Mouse (Mus musculus): Measurements from ENCODE around the gene Tnp1. TPM values are rescaled to one million over a fixed set of nuclear protein-coding genes. Genes with fewer than 3 reads are reported as not detected.

Gene Tnp1
- polyA plus RNA-seq (2015; fragmentation: Nextera tagmentation; extraction: Ambion mirVana), result not detected in 2 replicates

DNA sequence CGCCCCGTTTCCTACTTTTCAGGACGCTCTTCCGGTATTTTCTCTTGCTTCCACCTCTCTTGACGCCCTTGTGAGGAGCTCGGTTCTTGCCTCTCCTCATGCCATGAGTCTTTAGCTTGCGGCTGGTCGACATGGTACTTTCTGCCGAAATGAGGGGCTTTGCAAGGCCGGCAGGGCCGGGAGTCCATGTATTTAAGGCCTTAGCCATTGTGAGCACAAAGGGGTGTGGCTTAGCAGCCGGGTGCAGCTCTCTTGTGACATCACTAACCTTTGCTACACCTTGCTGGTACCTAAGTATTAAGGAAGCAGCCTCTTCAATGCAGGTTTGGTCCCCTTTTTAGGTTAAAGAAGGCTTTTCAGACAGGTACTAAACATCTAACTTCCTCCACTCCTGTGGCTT is at the start of gene Tnp1:
TSS of gene Tnp1 (minus strand) at position 179 of the 400 bp plus-strand sequence.
- H3K27me3 ChIP-seq, result no peaks in the 10 kb centered on the region
- no peak within 1 kb of the TSS for H3K27ac ChIP-seq
- no peak within 1 kb of the TSS for H3K4me2 ChIP-seq
- ATAC-seq (replicated peaks; ENCODE audit: low FRiP score), result no peak
- WGBS, result 91% methylated on average over 12 of the region's 12 CpGs
- H3K4me3 ChIP-seq (replicated peaks), result no peak within 1 kb of the TSS
- H3K9ac ChIP-seq, result no peak within 1 kb of the TSS
- no peaks in the 10 kb centered on the region for H3K4me1 ChIP-seq
- H3K36me3 ChIP-seq, result no peaks in the 10 kb centered on the region
- no peaks in the 10 kb centered on the region for H3K9me3 ChIP-seq (replicated peaks)

DNA sequence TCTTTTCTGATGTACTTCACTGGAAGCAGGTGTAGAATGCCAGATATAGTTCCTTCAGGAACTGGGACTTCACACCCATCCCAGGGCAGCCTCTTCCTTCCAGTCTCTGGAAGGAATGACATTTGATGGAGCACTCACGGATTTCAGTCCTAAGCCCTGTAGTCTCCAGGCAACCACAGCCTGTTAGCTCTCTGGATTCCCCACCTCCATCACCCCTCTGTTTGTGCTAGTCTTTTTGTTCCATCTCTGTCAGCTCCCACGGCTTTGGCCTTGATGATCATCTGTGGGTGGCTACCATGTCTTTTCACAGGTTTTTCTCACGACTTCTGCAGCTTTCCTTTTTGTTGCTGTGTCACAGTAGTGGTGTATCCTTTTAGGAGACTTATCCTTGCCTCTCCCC is 48.6 kb upstream of the Tnp1 start:
- Histone ChIP-seq H3K4me1 (no peaks in the 10 kb centered on the region), H3K27ac (no peak overlapping the region), H3K36me3 (no peaks in the 10 kb centered on the region), H3K4me2 (no peak overlapping the region), H3K9me3 (replicated peaks) (no peaks in the 10 kb centered on the region), H3K4me3 (replicated peaks) (no peak overlapping the region), H3K27me3 (no peaks in the 10 kb centered on the region), H3K9ac (no peak overlapping the region)
- ATAC-seq (replicated peaks; ENCODE audit: low FRiP score), result no peak
- WGBS, result 67% methylated on average over 3 of the region's 3 CpGs

DNA sequence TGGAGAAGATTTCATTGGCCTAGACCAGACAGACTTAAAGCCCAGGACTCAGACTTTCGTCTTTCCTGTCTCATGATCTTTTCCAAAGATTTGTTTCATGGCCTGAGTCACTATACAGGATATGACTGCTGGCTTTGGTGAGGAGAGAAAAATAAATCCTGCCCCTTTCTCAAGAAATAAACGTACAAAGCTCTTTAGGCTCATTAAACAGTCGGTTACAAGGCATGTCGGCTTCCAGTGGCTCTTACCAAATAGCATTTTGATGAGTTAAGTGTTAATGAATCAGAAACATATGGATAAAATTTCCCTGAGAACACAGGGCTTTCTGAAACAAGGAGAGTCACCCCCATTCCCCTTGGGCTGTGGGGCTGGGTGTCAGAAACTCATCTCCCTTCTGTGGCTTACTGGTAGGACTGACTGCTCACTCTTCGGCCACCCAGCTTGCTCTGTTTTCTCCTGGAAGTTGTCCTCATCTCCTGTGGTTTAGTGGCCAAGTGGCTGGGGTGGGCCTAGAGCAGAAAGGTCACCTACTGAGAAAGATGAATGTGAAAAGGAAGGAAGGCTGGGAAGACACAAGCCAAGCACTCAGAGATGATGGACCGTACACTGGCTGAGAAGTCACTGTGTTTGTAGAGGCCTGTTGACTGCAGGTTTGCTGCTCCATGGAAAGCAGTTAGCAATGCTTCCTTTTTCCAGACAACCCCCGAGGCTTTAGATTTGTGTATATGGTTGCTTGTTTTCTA is 46.0 kb upstream of the Tnp1 start:
- H3K27me3 ChIP-seq, result no peaks in the 10 kb centered on the region
- no peaks in the 10 kb centered on the region for H3K4me1 ChIP-seq
- H3K4me3 ChIP-seq (replicated peaks), result no peak overlapping the region
- H3K27ac ChIP-seq, result peak overlapping the region; percentile 33; the same call in 1 of the 2 replicates
- no peaks in the 10 kb centered on the region for H3K9me3 ChIP-seq (replicated peaks)
- H3K36me3 ChIP-seq, result no peaks in the 10 kb centered on the region
- H3K4me2 ChIP-seq, result no peak overlapping the region
- no peak overlapping the region for H3K9ac ChIP-seq
- no peak for ATAC-seq (replicated peaks; ENCODE audit: low FRiP score)
- WGBS, result 55% methylated on average over 7 of the region's 7 CpGs

DNA sequence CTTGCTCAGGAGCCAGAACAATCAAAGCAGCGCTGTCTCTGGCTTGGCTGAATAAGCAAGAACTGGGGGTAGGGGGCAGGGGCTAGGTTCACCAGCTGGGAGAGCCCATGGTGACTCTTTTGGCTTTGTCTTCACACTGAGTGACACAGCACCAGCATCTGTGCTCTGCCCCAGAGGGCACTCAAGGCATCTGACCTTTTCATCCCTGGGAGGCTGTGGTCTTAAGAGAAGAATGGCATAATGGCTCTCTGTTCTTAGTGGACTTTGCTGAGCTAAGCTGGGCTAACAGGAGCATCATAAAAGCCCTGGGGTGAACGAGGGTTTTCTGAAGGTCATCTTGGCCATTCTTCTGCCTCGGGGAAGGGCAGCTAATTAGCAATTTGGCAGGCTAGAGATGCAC is 44.6 kb upstream of the Tnp1 start:
- H3K4me1 ChIP-seq, result no peaks in the 10 kb centered on the region
- WGBS, result 32% methylated on average over 3 of the region's 3 CpGs
- H3K9ac ChIP-seq, result no peak overlapping the region
- no peak for ATAC-seq (replicated peaks; ENCODE audit: low FRiP score)
- no peaks in the 10 kb centered on the region for H3K36me3 ChIP-seq
- H3K27ac ChIP-seq, result no peak overlapping the region
- no peaks in the 10 kb centered on the region for H3K27me3 ChIP-seq
- no peaks in the 10 kb centered on the region for H3K9me3 ChIP-seq (replicated peaks)
- no peak overlapping the region for H3K4me3 ChIP-seq (replicated peaks)
- no peak overlapping the region for H3K4me2 ChIP-seq

DNA sequence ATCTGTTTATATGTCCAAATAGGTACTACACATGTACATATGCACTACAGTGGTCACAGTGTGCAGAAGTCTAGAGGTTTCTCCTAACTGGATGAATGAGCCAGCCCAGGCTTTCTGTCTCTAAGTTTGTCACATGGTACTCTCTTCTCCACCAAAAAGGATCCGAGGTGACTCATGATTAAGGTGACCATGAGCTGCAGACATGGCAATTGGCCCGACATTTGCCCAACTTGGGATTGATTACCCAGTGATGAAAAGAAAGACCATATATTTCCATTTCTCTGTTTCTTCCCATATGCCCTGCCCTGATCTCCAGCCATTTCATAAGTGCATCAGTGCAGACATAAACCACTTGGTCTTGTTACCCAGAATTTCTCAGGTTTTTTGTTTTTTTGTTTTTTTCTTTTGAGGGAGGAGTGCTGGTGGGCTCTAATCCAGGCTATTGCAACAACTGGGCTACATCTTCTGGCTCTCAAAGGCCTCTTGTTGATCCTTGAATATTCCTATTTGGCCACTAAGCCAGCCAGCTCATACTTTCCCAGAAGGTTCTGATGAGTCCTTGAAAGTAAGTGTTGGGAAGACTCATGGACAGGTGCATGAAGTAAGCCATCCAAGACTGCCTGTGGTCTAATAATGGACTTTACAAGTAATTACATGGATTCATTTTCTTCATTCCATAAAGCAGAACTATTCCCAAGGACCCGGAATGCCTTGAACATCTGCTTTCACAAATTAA is 40.7 kb upstream of the Tnp1 start:
- ATAC-seq (replicated peaks; ENCODE audit: low FRiP score), result no peak
- no peak overlapping the region for H3K4me2 ChIP-seq
- no peaks in the 10 kb centered on the region for H3K36me3 ChIP-seq
- no peaks in the 10 kb centered on the region for H3K9me3 ChIP-seq (replicated peaks)
- 89% methylated on average over 3 of the region's 3 CpGs for WGBS
- no peaks in the 10 kb centered on the region for H3K27me3 ChIP-seq
- H3K27ac ChIP-seq, result no peak overlapping the region
- no peak overlapping the region for H3K9ac ChIP-seq
- peaks cover 7% of the 10 kb centered on the region; the same call in 1 of the 2 replicates for H3K4me1 ChIP-seq
- H3K4me3 ChIP-seq (replicated peaks), result no peak overlapping the region

DNA sequence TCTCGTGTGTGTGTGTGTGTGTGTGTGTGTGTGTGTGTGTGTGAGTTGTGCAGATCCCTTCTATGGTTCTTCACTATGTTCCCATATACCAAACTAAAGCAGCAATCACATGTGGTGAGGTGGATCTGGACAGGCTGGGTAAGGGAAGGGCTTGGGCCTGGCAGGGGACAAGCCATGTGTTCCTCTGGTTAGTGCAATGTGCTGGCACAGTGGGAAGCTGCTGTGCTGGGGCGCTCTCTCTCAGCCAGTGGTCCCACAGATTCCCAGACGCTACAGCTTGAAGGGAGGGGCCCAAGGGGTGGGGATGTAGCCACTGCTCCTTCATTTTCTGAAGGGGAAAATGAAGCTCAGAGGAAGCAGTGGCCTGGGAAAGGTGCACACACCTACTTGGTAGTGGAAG is 40.1 kb upstream of the Tnp1 start:
- no peaks in the 10 kb centered on the region for H3K36me3 ChIP-seq
- H3K4me1 ChIP-seq, result peaks cover 7% of the 10 kb centered on the region; the same call in 1 of the 2 replicates
- no peaks in the 10 kb centered on the region for H3K9me3 ChIP-seq (replicated peaks)
- no peak overlapping the region for H3K4me3 ChIP-seq (replicated peaks)
- H3K27ac ChIP-seq, result no peak overlapping the region
- H3K27me3 ChIP-seq, result no peaks in the 10 kb centered on the region
- ATAC-seq (replicated peaks; ENCODE audit: low FRiP score), result no peak
- H3K9ac ChIP-seq, result no peak overlapping the region
- no peak overlapping the region for H3K4me2 ChIP-seq
- WGBS, result 80% methylated on average over 3 of the region's 3 CpGs

DNA sequence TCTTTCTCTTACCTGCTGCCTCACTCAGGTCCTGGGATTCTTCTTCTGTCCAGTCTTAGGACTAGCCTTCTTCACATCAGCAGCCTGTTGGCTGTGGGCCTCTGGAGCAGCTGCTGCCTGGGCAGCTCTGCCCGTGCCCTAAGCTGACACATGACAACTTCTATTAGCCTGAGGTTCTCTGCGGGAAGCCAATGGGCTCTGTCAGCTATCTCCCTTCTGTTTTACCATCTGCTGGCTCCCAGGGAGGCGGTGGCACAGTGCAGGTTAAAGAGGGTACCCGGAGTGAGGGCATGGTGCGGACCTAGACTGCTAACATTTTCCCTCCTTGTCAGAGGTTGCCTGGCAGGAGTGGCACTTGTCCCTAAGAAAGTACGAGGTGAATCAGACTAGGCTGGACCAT is 39.5 kb upstream of the Tnp1 start:
- Histone ChIP-seq H3K9ac (no peak overlapping the region), H3K4me1 (peaks cover 7% of the 10 kb centered on the region; the same call in 1 of the 2 replicates), H3K36me3 (no peaks in the 10 kb centered on the region), H3K9me3 (replicated peaks) (no peaks in the 10 kb centered on the region), H3K4me2 (no peak overlapping the region), H3K27ac (no peak overlapping the region), H3K27me3 (no peaks in the 10 kb centered on the region), H3K4me3 (replicated peaks) (no peak overlapping the region)
- no peak for ATAC-seq (replicated peaks; ENCODE audit: low FRiP score)
- WGBS, result 79% methylated on average over 6 of the region's 6 CpGs

DNA sequence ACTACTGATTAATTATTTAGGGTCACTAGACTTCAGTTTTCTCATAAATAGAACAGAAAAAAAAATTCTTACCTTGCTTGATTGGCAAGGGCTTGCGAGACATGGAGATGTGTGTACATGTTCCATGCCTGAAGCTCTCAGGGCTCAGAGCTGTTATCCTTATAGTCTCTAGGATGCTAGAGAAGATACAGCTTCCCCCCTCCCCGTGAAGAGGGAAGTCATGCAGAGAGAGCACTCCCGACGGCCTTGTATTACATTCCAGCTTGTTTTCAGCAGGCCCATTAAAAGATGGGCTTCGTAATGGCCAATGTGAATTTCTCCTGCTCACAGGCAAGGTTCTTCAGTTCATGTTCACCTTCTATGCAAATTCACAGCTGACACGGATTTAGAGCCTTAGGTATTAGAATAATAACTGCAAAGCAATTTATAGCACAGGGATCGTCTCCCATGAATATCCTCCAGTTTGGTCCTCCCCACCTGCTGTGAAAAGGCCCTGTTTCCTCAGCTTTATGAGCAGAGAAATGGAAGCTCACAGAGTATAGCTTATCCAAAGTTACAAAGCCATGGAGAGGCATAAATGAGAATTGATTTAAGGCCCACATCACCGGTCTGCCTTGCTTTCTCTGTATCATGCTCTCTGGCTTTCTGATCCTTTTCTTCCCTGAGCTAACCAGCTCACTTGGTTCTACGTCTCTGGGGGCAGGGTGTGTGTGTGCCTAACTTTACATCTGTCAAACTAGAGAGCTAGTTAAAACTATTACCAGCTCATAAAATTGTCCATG is 38.0 kb upstream of the Tnp1 start:
- no peak overlapping the region for H3K9ac ChIP-seq

DNA sequence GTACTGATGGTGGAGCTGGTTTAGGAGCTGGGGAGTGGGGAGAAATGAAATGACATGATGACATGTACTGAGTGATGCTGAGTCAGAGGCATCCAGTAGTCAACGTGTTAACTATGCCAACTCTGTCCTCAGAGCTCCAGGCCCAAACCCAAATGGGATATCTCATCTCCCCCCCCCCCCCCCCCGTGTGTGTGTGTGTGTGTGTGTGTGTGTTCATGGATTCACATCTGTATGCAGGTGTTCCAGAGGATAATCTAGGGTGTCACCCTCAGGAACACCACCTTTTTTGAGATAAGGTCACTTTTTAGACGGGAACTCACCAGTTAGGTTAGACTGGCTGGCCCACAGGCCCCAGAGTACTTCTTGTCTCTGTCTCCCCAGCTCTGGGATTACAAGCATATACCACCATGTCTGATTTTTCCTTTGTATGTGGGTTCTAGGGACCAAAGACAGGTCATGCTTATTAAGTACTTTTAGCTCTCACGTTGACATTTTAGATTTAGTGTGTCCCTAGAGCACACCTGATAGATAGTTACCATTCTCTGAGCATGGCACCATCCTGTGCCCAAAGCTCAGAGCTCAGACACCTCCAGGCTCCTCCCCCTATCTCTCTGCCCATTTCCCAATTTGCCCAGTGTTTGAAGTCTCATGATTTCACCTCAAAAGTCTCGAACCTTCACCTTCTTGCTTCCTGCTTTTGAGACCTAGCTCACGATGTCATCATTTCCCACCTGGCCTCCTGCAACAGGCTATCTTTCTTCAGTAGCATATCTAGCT is 31.4 kb upstream of the Tnp1 start:
- H3K4me1 ChIP-seq, result peaks cover 9% of the 10 kb centered on the region; the same call in 1 of the 2 replicates
- H3K27me3 ChIP-seq, result no peaks in the 10 kb centered on the region
- no peak overlapping the region for H3K4me2 ChIP-seq
- no peak overlapping the region for H3K9ac ChIP-seq
- no peak overlapping the region for H3K4me3 ChIP-seq (replicated peaks)
- no peaks in the 10 kb centered on the region for H3K36me3 ChIP-seq
- no peak for ATAC-seq (replicated peaks; ENCODE audit: low FRiP score)
- H3K27ac ChIP-seq, result no peak overlapping the region
- WGBS, result 86% methylated on average over 5 of the region's 6 CpGs
- H3K9me3 ChIP-seq (replicated peaks), result no peaks in the 10 kb centered on the region

More for the DNA sequence above, 38.0 kb upstream of the Tnp1 start:
- no peak overlapping the region for H3K4me3 ChIP-seq (replicated peaks)
- H3K4me2 ChIP-seq, result no peak overlapping the region
- no peaks in the 10 kb centered on the region for H3K9me3 ChIP-seq (replicated peaks)
- ATAC-seq (replicated peaks; ENCODE audit: low FRiP score), result no peak; the same call in 1 of the 2 replicates
- 31% methylated on average over 9 of the region's 9 CpGs for WGBS
- no peak overlapping the region for H3K27ac ChIP-seq
- H3K4me1 ChIP-seq, result peaks cover 7% of the 10 kb centered on the region; the same call in 1 of the 2 replicates
- no peaks in the 10 kb centered on the region for H3K27me3 ChIP-seq
- no peaks in the 10 kb centered on the region for H3K36me3 ChIP-seq

DNA sequence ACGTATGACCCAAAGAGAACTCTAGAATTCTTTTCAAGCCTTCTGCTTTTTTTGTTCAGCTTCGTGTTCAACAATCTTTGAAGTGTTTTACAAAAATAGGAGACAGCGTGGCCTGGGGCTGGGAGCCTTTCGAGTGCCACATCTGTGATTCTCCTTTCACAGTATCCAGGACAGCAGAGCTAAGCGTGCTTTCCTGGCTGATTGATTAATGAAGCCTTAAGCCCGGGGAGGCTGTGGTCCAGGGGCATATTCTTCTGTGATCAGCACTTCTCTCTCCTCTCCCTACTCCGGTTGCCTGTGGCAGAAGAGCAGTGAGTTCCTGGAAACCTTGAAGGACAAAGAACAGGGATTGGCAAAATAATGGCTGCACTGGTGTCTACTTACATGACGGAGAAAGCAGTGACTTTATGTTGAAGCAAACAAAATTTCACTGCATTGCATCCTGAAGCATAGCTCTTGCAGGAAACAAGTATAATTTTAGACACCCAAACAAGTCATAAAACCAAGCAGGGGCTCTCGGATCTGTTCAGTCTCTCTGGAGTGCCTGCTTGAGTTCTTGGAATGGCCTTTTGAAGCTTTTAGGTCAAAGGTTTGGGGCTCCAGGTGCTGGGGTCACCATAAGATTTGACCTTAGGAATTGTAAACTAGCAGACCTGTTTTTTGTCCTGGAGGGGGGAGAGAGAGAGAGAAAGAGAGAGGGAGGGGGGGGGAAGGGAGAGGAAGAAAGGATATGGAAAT is 30.4 kb upstream of the Tnp1 start:
- Histone ChIP-seq H3K9ac (no peak overlapping the region), H3K4me2 (no peak overlapping the region), H3K4me3 (replicated peaks) (no peak overlapping the region), H3K36me3 (no peaks in the 10 kb centered on the region), H3K4me1 (0 out of 2 replicates have a peak, but pooled peaks cover 5% of the 10 kb centered on the region), H3K27me3 (no peaks in the 10 kb centered on the region), H3K9me3 (replicated peaks) (no peaks in the 10 kb centered on the region), H3K27ac (no peak overlapping the region)
- ATAC-seq (replicated peaks; ENCODE audit: low FRiP score), result no peak
- WGBS, result 19% methylated on average over 9 of the region's 9 CpGs

DNA sequence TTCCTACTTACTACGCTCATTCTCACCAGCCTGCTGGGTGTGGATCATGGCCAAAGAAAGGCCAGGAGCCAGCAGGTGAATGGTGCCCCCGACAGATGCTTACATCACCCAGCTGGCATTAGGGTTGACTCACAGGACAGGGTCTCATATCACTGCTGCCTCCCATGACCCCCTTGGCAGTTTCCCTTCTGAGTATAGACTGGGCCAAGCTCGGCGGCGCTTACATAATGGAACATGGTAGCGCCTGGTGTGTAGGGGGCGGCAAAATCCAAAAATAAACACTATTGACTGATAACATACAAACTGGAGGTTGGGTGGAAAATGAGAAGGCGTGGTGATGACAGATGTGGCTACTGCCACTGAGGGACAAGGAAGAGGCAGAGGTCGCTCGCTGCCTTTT is 28.0 kb upstream of the Tnp1 start:
- no peak overlapping the region for H3K27ac ChIP-seq

More for the DNA sequence above, 28.0 kb upstream of the Tnp1 start:
- no peak for ATAC-seq (replicated peaks; ENCODE audit: low FRiP score)
- H3K4me2 ChIP-seq, result no peak overlapping the region
- 0 out of 2 replicates have a peak, but pooled peaks cover 5% of the 10 kb centered on the region for H3K4me1 ChIP-seq
- H3K4me3 ChIP-seq (replicated peaks), result no peak overlapping the region
- H3K36me3 ChIP-seq, result no peaks in the 10 kb centered on the region
- no peaks in the 10 kb centered on the region for H3K27me3 ChIP-seq
- WGBS, result 92% methylated on average over 10 of the region's 10 CpGs
- no peaks in the 10 kb centered on the region for H3K9me3 ChIP-seq (replicated peaks)
- no peak overlapping the region for H3K9ac ChIP-seq

All from kidney, embryonic 15.5 days (tissue).